Mouse (Mus musculus) forebrain, embryonic 11.5 days (tissue): ENCODE results near the gene Slc35g3. TPM values are rescaled to one million over a fixed set of nuclear protein-coding genes. Genes with fewer than 3 reads are reported as not detected.

Source experiments
- ATAC-seq: fragments of 200-750 bp; cut with Nextera tagmentation; replicated peaks from 2 replicates; pipeline ENCODE4 v1.8.0; 2017; ENCODE audit warnings: moderate TSS enrichment; ENCODE audit not compliant: low FRiP score
- DNase-seq: peaks from one replicate; pipeline ENCODE4 v3.0.0-alpha.2; 2017; ENCODE audit warnings: low spot score
- H3K27ac ChIP-seq: fragments of 300-500 bp; sonication (generic); 2 replicates; pipeline ENCODE4 v1.5.1; 2014; ENCODE audit warnings: low read depth, low read length
- H3K27me3 ChIP-seq: fragments of 300-500 bp; sonication (generic); 2 replicates; pipeline ENCODE4 v1.6.1; 2014; ENCODE audit warnings: mild to moderate bottlenecking, low read length, mixed read lengths; ENCODE audit not compliant: control insufficient read depth, insufficient read depth
- H3K36me3 ChIP-seq: fragments of 300-500 bp; sonication (generic); 2 replicates; pipeline ENCODE4 v1.6.1; 2014; ENCODE audit warnings: mild to moderate bottlenecking, low read length, moderate library complexity, mixed read lengths; ENCODE audit not compliant: control insufficient read depth, insufficient read depth
- H3K4me1 ChIP-seq: fragments of 300-500 bp; sonication (generic); replicated peaks from 2 replicates; pipeline ENCODE4 v1.6.1; 2014; ENCODE audit warnings: low read length, mixed read lengths; ENCODE audit not compliant: control insufficient read depth, insufficient read depth
- H3K4me2 ChIP-seq: fragments of 300-500 bp; sonication (generic); 2 replicates; pipeline ENCODE4 v1.6.1; 2014; ENCODE audit warnings: low read depth, mild to moderate bottlenecking, low read length, moderate library complexity, mixed read lengths; ENCODE audit not compliant: severe bottlenecking
- H3K4me3 ChIP-seq: fragments of 300-500 bp; sonication (generic); 2 replicates; pipeline ENCODE4 v1.5.1; 2014; ENCODE audit warnings: low read depth, low read length
- H3K9ac ChIP-seq: fragments of 300-500 bp; sonication (generic); 2 replicates; pipeline ENCODE4 v1.6.1; 2014; ENCODE audit warnings: low read length
- H3K9me3 ChIP-seq: fragments of 300-500 bp; sonication (generic); 2 replicates; pipeline ENCODE4 v1.6.1; 2016; ENCODE audit warnings: low read length, mixed read lengths; ENCODE audit not compliant: control insufficient read depth
- WGBS: fragments of 180-500 bp; shearing (Covaris S2); extraction: QIAGEN DNeasy Blood & Tissue Kit; methylation state at CpG from one replicate; pipeline ENCODE4 v1.1.7; 2014; 5-methylcytosine and 5-hydroxymethylcytosine counted together
- polyA plus RNA-seq: library from polyadenylated mRNA; unstranded; fragments of >200 nt; fragmentation: Nextera tagmentation; extraction: Ambion mirVana; gene quantifications from 2 replicates; pipeline ENCODE4 v1.2.1, GENCODE M21; 2014

Gene Slc35g3
- polyA plus RNA-seq, 1 experiment from 2014 or later, result not detected

DNA sequence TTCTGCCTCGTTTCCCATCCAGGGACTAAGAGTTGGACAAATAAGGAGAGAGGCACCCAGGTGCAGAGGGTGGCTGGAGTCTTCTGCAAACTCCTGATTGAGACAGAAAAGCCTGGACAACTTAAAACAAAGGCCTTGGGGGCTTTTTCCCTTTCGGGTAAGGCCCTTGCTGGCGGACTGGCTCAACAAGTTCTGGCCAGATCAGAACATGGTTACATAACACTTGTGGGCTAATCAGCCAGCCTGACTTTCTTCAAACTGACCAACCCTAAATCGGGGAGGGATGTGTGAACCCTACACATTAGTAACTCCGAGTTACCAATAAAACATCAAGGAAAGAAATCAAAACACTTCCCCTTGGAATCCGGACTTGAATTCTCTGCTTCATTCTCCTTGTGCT is 40.9 kb downstream of the Slc35g3 start:
- Histone ChIP-seq H3K27me3 (no peaks in the 10 kb centered on the region), H3K36me3 (no peaks in the 10 kb centered on the region), H3K27ac (no peak overlapping the region), H3K4me1 (no peaks in the 10 kb centered on the region; the same call in 1 of the 2 replicates), H3K4me2 (no peak overlapping the region), H3K9me3 (no peaks in the 10 kb centered on the region), H3K4me3 (no peak overlapping the region), H3K9ac (no peak overlapping the region)
- ATAC-seq (no peak), DNase-seq (no peak)
- WGBS, result 86% methylated on average over 6 of the region's 6 CpGs

DNA sequence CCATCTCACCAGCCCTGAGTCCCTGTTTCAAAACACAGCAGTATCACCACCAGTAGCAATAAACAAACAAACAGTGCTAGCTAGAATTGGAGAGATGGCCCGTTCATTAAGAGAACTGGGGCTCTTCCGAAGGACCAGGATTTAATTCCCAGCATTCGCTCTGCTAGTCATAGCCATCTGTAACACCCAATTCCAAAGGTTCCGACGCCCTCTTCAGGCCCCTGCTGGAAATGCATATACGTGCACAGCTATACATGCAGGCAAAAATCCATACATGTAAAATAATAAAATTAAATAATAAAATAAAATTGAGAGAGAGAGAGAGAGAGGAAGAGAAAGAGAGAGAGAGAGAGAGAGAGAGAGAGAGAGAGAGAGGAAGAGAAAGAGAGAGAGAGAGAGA is 42.3 kb downstream of the Slc35g3 start:
- Histone ChIP-seq H3K4me2 (no peak overlapping the region), H3K4me3 (no peak overlapping the region), H3K9me3 (no peaks in the 10 kb centered on the region), H3K27me3 (no peaks in the 10 kb centered on the region), H3K4me1 (no peaks in the 10 kb centered on the region; the same call in 1 of the 2 replicates), H3K36me3 (no peaks in the 10 kb centered on the region), H3K9ac (no peak overlapping the region), H3K27ac (no peak overlapping the region)
- ATAC-seq (no peak), DNase-seq (no peak)
- 73% methylated on average over 6 of the region's 6 CpGs for WGBS

DNA sequence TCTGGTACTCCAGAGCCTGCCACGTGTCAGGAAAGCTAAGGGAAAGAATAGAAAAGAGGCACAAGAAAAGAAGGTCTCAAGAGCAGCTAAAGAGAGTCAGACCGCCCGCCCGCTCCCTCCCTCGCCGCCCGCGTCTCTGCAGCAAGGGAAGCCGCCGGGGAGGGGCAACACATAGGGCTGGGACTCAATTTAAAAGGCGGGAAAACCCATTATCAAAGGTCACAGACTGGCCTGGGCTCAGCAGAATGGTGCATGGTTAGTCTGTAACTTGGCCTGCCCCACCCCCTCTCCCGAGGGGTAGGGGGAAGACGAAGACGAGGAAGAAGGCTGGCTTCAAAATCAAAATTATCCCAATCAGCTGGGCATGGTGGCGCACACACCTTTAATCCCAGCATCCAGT is 43.1 kb downstream of the Slc35g3 start:
- ATAC-seq (no peak), DNase-seq (peak; percentile 62)
- 35% methylated on average over 15 of the region's 15 CpGs for WGBS
- Histone ChIP-seq H3K9ac (no peak overlapping the region), H3K27me3 (no peaks in the 10 kb centered on the region), H3K4me1 (no peaks in the 10 kb centered on the region; the same call in 1 of the 2 replicates), H3K4me3 (no peak overlapping the region), H3K27ac (no peak overlapping the region), H3K9me3 (no peaks in the 10 kb centered on the region), H3K4me2 (0 out of 2 replicates have a peak overlapping the region, but pooled peaks have one; percentile 21), H3K36me3 (no peaks in the 10 kb centered on the region)

DNA sequence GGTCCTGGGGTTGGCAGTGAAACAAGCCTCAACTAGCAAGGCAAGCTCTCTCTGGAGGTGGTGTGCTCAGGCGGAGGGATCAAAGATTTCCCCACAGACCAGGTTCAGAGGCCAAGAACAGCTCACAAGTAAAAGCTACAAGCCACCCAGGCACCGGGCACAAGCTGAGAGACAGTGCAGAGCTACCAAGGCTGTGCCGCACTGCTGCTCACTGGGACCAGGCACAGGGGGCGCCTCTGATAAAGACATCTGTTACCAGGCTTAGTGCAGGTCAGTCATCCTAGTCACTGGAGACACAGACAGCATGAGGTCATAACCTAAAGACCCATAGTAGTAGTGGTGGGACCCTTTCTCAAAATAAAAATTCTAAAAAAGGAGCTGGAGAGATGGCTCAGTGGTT is 44.8 kb downstream of the Slc35g3 start:
- 72% methylated on average over 4 of the region's 4 CpGs for WGBS
- H3K27ac ChIP-seq, result no peak overlapping the region
- H3K4me1 ChIP-seq, result no peaks in the 10 kb centered on the region; the same call in 1 of the 2 replicates

DNA sequence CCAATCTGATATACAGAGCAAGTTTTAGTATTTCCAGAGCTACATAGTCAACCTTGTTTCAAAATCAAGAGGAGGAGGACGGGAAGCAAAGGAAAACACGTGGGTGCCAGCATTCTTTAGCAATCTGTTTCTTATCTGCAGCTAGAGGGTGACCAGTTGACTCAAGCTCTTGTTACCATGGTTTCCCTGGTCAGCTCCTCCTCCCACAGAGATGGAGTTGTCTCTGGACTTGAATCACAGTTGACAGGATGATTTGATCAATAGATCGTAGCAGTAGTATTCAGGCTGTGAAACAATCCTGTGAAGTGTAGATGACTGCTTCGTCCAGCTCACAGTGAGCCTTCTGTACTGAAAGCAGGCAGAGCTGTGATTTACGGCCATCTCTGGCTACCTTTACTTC is 45.8 kb downstream of the Slc35g3 start:
- ATAC-seq (no peak), DNase-seq (no peak)
- Histone ChIP-seq H3K4me3 (no peak overlapping the region), H3K27me3 (no peaks in the 10 kb centered on the region), H3K9me3 (no peaks in the 10 kb centered on the region), H3K36me3 (no peaks in the 10 kb centered on the region), H3K4me1 (no peaks in the 10 kb centered on the region; the same call in 1 of the 2 replicates), H3K9ac (no peak overlapping the region), H3K4me2 (no peak overlapping the region), H3K27ac (no peak overlapping the region)
- WGBS, result 46% methylated on average over 5 of the region's 5 CpGs

More for the DNA sequence above, 44.8 kb downstream of the Slc35g3 start:
- Histone ChIP-seq H3K4me3 (no peak overlapping the region), H3K4me2 (no peak overlapping the region), H3K9ac (no peak overlapping the region), H3K9me3 (no peaks in the 10 kb centered on the region), H3K27me3 (no peaks in the 10 kb centered on the region), H3K36me3 (no peaks in the 10 kb centered on the region)
- ATAC-seq, result no peak
- no peak for DNase-seq

DNA sequence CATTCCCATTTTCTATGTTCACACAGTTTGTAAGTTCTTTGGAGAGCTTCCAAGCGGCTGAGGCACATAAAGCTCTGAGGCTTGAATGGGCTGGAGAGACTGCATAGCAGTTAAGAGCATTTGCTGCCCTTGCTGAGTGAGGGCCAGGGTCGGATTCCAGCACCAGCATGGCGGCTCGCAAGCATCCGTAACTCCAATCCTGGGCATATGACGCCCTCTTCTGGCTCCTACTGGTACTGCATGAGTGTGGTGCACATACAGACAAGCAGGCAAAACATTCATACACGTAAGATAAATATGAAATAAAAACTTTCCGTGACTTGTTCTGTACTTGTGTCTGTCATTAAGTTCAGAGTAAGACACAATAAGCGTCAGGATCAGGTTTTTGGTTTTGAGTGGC is 46.3 kb downstream of the Slc35g3 start:
- DNase-seq (peak; percentile 68), ATAC-seq (no peak)
- Histone ChIP-seq H3K27me3 (no peaks in the 10 kb centered on the region), H3K9ac (no peak overlapping the region), H3K27ac (no peak overlapping the region), H3K4me1 (no peaks in the 10 kb centered on the region; the same call in 1 of the 2 replicates), H3K36me3 (no peaks in the 10 kb centered on the region), H3K9me3 (no peaks in the 10 kb centered on the region), H3K4me3 (no peak overlapping the region), H3K4me2 (no peak overlapping the region)
- 54% methylated on average over 9 of the region's 9 CpGs for whole genome bisulfite sequencing

DNA sequence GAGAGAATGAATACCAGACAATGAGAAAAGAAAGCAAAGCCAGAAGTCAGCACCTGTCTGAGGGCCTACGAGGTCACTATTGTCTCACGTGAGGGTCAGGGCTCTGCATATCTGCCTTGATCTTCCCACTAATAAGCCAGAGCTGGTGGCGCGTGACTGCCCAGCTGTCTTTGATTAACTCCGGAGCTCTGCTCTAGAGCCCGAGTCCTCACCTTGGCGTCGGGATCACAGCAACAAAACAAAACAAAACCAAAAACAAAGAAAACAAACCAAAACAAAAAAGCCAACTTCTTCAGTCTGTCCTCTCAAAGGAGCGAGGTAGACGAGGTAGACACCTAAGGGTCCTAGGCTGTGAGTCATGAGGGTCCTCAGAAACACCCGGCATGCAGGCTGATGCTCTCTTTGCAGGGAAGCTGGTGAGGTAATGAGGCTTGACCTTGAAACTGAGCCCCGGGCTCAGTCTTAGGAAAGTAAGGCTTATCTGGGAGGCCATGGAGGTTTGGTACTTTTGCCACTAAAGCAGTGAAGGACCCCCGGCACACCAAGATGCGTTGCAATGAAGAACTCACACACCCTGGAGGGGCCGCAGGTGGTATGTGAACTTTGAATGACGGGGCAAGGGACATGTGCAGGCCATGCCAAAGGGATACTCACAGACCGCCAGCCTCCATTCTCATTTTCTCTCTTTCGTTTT is 47.0 kb downstream of the Slc35g3 start:
- Histone ChIP-seq H3K9me3 (no peaks in the 10 kb centered on the region), H3K27ac (no peak overlapping the region), H3K27me3 (no peaks in the 10 kb centered on the region), H3K4me1 (no peaks in the 10 kb centered on the region; the same call in 1 of the 2 replicates), H3K36me3 (no peaks in the 10 kb centered on the region), H3K4me3 (no peak overlapping the region), H3K9ac (no peak overlapping the region), H3K4me2 (no peak overlapping the region)
- ATAC-seq (no peak), DNase-seq (no peak)
- 73% methylated on average over 18 of the region's 18 CpGs for WGBS

DNA sequence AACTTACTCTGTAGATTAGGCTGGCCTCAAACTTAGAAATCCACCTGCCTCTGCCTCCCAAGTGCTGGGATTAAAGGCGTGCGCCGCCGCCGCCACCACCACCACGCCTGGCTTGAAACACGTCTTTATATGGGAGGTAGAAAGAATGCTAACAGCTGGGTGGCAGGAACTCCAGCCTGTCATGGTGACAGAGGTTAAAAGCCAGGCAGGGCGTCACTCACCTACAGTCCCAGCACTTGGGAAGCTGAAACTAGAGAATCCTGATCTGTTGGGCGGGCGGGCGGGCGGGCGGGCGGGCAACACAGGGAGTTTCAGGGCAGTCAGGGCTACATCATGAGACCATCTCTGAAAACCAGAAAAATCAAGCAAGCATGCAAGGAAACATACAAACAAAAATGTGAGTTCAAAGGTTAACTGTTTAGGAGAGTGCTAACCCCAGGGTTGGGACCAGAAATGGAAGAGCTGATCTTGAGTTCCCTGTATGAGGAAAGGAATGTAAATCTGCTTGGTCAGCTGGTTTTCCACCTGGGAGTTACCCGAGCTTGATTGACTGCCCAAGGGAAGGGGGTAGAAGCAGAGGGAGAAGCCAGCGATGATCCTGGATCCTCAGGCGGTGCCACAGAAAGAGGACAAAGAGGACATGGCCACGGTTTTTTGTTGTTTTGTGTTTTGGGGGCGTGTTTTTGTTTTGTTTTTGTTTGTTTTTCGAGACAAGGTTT is 48.7 kb downstream of the Slc35g3 start:
- Histone ChIP-seq H3K9me3 (no peaks in the 10 kb centered on the region), H3K9ac (no peak overlapping the region), H3K4me1 (no peaks in the 10 kb centered on the region), H3K27me3 (no peaks in the 10 kb centered on the region), H3K4me3 (no peak overlapping the region), H3K36me3 (no peaks in the 10 kb centered on the region), H3K27ac (no peak overlapping the region), H3K4me2 (no peak overlapping the region)
- DNase-seq, result no peak
- no peak for ATAC-seq
- WGBS, result 85% methylated on average over 20 of the region's 20 CpGs
